ENCODE assay signal across 8 mouse cellular contexts in genomic region chr13:34156133-34156839, GRCm38 (mm10). TPM values are rescaled to one million over a fixed set of nuclear protein-coding genes. Genes with fewer than 3 reads are reported as not detected.
DNase-seq lines count a peak whose midpoint lies in the region; ATAC-seq lines count a peak whose summit lies in the region.

No protein-coding gene starts in this region.

- H3K36me3 ChIP-seq in heart, embryonic 10.5 days = no peaks in the 10 kb centered on the region
- H3K36me3 ChIP-seq in hindbrain, embryonic 16.5 days (ENCODE audit: control insufficient read depth, insufficient read depth, low read length) = no peaks in the 10 kb centered on the region
- no peaks in the 10 kb centered on the region for H3K36me3 ChIP-seq in kidney, embryonic 16.5 days (ENCODE audit: insufficient read depth, low read length)

- peak; percentile 18 for ATAC-seq in hindbrain, embryonic 16.5 days
- no peak for ATAC-seq in kidney, embryonic 16.5 days (ENCODE audit: low FRiP score, low TSS enrichment)

- H3K4me2 ChIP-seq in hindbrain, embryonic 16.5 days (ENCODE audit: low read length) = peak overlapping the region; percentile 7; the same call in 1 of the 2 replicates
- no peak overlapping the region for H3K4me2 ChIP-seq in kidney, embryonic 16.5 days (replicated peaks; ENCODE audit: low read depth, low read length)

- no peaks in the 10 kb centered on the region for H3K9me3 ChIP-seq in heart, embryonic 10.5 days
- no peaks in the 10 kb centered on the region for H3K9me3 ChIP-seq in hindbrain, embryonic 16.5 days (ENCODE audit: control insufficient read depth, low read length)
- H3K9me3 ChIP-seq in kidney, embryonic 16.5 days (ENCODE audit: low read length) = no peaks in the 10 kb centered on the region

- H3K4me1 ChIP-seq in heart, embryonic 10.5 days = peaks cover 23% of the 10 kb centered on the region; the same call in 1 of the 2 replicates
- peaks cover 12% of the 10 kb centered on the region; the same call in 1 of the 2 replicates for H3K4me1 ChIP-seq in hindbrain, embryonic 16.5 days (ENCODE audit: control insufficient read depth, insufficient read depth, low read depth, low read length)
- peaks cover 9% of the 10 kb centered on the region; the same call in 1 of the 2 replicates for H3K4me1 ChIP-seq in kidney, embryonic 16.5 days (ENCODE audit: insufficient read depth, low read length)

- H3K27ac ChIP-seq in heart, embryonic 10.5 days = peak overlapping the region; percentile 47
- H3K27ac ChIP-seq in hindbrain, embryonic 16.5 days (ENCODE audit: low read depth, low read length) = peak overlapping the region; percentile 54; the same call in 1 of the 2 replicates
- H3K27ac ChIP-seq in kidney, embryonic 16.5 days (ENCODE audit: low read length) = no peak overlapping the region

- H3K9ac ChIP-seq in hindbrain, embryonic 16.5 days (ENCODE audit: low read depth, low read length) = 0 out of 2 replicates have a peak overlapping the region, but pooled peaks have one; percentile 17
- no peak overlapping the region for H3K9ac ChIP-seq in kidney, embryonic 16.5 days (replicated peaks; ENCODE audit: low read length)

- DNase-seq in heart, embryonic 10.5 days (ENCODE audit: low spot score) = no peak
- no peak for DNase-seq in heart, postnatal 4 days
- peak; percentile 46 for DNase-seq in 3T3-L1 (ENCODE audit: low read depth, low spot score)
- DNase-seq in c-Kit-negative CD71-positive TER-119-positive erythroid progenitor cells, embryonic 14.5 days (ENCODE audit: low read depth, low spot score) = peak; percentile 29
- no peak for DNase-seq in urinary bladder, adult 18-20 months (ENCODE audit: low spot score in 2 of 2)
- no peak for DNase-seq in left cerebral cortex, adult 8-10 months (ENCODE audit: low spot score in 2 of 2)

- H3K27me3 ChIP-seq in heart, embryonic 10.5 days (ENCODE audit: insufficient read depth, poor library complexity, severe bottlenecking) = no peaks in the 10 kb centered on the region
- H3K27me3 ChIP-seq in hindbrain, embryonic 16.5 days (replicated peaks; ENCODE audit: control insufficient read depth, insufficient read depth, low read length) = no peaks in the 10 kb centered on the region
- no peaks in the 10 kb centered on the region for H3K27me3 ChIP-seq in kidney, embryonic 16.5 days (ENCODE audit: insufficient read depth, low read length)

- no peak overlapping the region for H3K4me3 ChIP-seq in heart, embryonic 10.5 days
- H3K4me3 ChIP-seq in hindbrain, embryonic 16.5 days (ENCODE audit: low read length) = no peak overlapping the region
- H3K4me3 ChIP-seq in kidney, embryonic 16.5 days (ENCODE audit: low read length) = no peak overlapping the region

- 58% methylated on average over 8 of the region's 8 CpGs for WGBS in heart, embryonic 10.5 days
- WGBS in hindbrain, embryonic 16.5 days = 48% methylated on average over 8 of the region's 8 CpGs
- 59% methylated on average over 8 of the region's 8 CpGs for WGBS in kidney, embryonic 16.5 days

RNA-seq across cellular contexts. Expression of gene Psmg4, which starts 6.5 kb away (rescaled TPM):
- 66.6 and 70.3 TPM in 2 replicates for polyA plus RNA-seq in heart, embryonic 10.5 days (2016; fragmentation: Nextera tagmentation; extraction: Ambion mirVana)
- total RNA-seq in heart, postnatal 4 days (2021) = 10 to 100 TPM; 41.1 to 41.3 TPM
- 69.1 and 69.5 TPM in 2 replicates for polyA plus RNA-seq in hindbrain, embryonic 16.5 days (2015; fragmentation: Nextera tagmentation; extraction: Ambion mirVana)
- 10 to 100 TPM; 22.1 to 27.2 (median 25.6) TPM for total RNA-seq in left cerebral cortex, adult 8-10 months (2022)
- 67.4 and 74.9 TPM in 2 replicates for polyA plus RNA-seq in kidney, embryonic 16.5 days (2015; fragmentation: Nextera tagmentation; extraction: Ambion mirVana)

RNA-seq across cellular contexts. Expression of gene Tubb2b, which starts 26.0 kb away (rescaled TPM):
- polyA plus RNA-seq in heart, embryonic 10.5 days (2016; fragmentation: Nextera tagmentation; extraction: Ambion mirVana) = 18.8 and 30.7 TPM in 2 replicates
- 100 to 1,000 TPM; 100 to 106 TPM for total RNA-seq in heart, postnatal 4 days (2021)
- polyA plus RNA-seq in hindbrain, embryonic 16.5 days (2015; fragmentation: Nextera tagmentation; extraction: Ambion mirVana) = 1,169 and 1,199 TPM in 2 replicates
- total RNA-seq in left cerebral cortex, adult 8-10 months (2022) = 100 to 1,000 TPM; 158 to 170 (median 167) TPM
- 39.7 and 40.4 TPM in 2 replicates for polyA plus RNA-seq in kidney, embryonic 16.5 days (2015; fragmentation: Nextera tagmentation; extraction: Ambion mirVana)

Comparison
In these comparisons a context has a peak if more than half of its experiments do, and no peak if none do; other contexts are left out.
1. DNase-seq: peak in 3T3-L1 (single experiment) and c-Kit-negative CD71-positive TER-119-positive erythroid progenitor cells, embryonic 14.5 days (single experiment); none in heart, embryonic 10.5 days (single experiment), heart, postnatal 4 days (single experiment), urinary bladder, adult 18-20 months (0 of 2) and left cerebral cortex, adult 8-10 months (0 of 2).
2. RNA of gene Tubb2b, which starts 26.0 kb away (polyA plus RNA-seq): 1,169 to 1,199 TPM in hindbrain, embryonic 16.5 days; 39.7 to 40.4 TPM in kidney, embryonic 16.5 days and 18.8 to 30.7 TPM in heart, embryonic 10.5 days; every median in the first group is over 10 times any median in the second.